Mouse (Mus musculus): ENCODE results near the gene Rnf208. TPM values are rescaled to one million over a fixed set of nuclear protein-coding genes. Genes with fewer than 3 reads are reported as not detected.

Rnf208 gene
- polyA plus RNA-seq, 1 experiment from 2014 or later, result 24.2 TPM

- Histone ChIP-seq H3K9ac (ENCODE audit: low read depth, low read length) (peak overlapping the region; percentile 70), H3K9me3 (replicated peaks; ENCODE audit: low read length) (no peaks in the 10 kb centered on the region), H3K27me3 (ENCODE audit: insufficient read depth, low read length) (no peaks in the 10 kb centered on the region), H3K36me3 (ENCODE audit: insufficient read depth, low read length) (peaks cover 59% of the 10 kb centered on the region), H3K4me2 (ENCODE audit: low read length) (peak overlapping the region; percentile 73), H3K4me3 (replicated peaks; ENCODE audit: low read depth, low read length) (peak overlapping the region; percentile 59), H3K27ac (0 out of 2 replicates have a peak overlapping the region, but pooled peaks have one; percentile 51), H3K4me1 (replicated peaks; ENCODE audit: insufficient read depth, low read length) (peaks cover 19% of the 10 kb centered on the region)
- 27% methylated on average over 16 of the region's 16 CpGs for WGBS
- ATAC-seq (replicated peaks; ENCODE audit: low FRiP score, low read depth) (no peak), DNase-seq (ENCODE audit: low spot score) (no peak)
- TF ChIP-seq CTCF (IDR thresholded peaks at IDR 0.05; ENCODE audit: low read depth), result no peak
Measured at GRCm38 (mm10) chr2:25273010-25273409, 31.0 kb downstream of the Rnf208 start.

- Histone ChIP-seq H3K4me1 (replicated peaks; ENCODE audit: insufficient read depth, low read length) (no peaks in the 10 kb centered on the region), H3K27me3 (ENCODE audit: insufficient read depth, low read length) (no peaks in the 10 kb centered on the region), H3K9me3 (replicated peaks; ENCODE audit: low read length) (no peaks in the 10 kb centered on the region), H3K27ac (no peak overlapping the region), H3K9ac (ENCODE audit: low read depth, low read length) (no peak overlapping the region), H3K4me3 (replicated peaks; ENCODE audit: low read depth, low read length) (no peak overlapping the region), H3K4me2 (ENCODE audit: low read length) (no peak overlapping the region), H3K36me3 (ENCODE audit: insufficient read depth, low read length) (peaks cover 80% of the 10 kb centered on the region)
- DNase-seq (ENCODE audit: low spot score), result peak; percentile 89
- no peak; the same call in 1 of the 2 replicates for ATAC-seq (replicated peaks; ENCODE audit: low FRiP score, low read depth)
- WGBS, result 62% methylated on average over 13 of the region's 13 CpGs
- TF ChIP-seq CTCF (IDR thresholded peaks at IDR 0.05; ENCODE audit: low read depth), result peak; percentile 95
Measured at GRCm38 (mm10) chr2:25278928-25279882, 37.1 kb downstream of the Rnf208 start.

- Histone ChIP-seq H3K36me3 (ENCODE audit: insufficient read depth, low read length) (peaks cover 48% of the 10 kb centered on the region), H3K9me3 (replicated peaks; ENCODE audit: low read length) (no peaks in the 10 kb centered on the region), H3K4me3 (replicated peaks; ENCODE audit: low read depth, low read length) (no peak overlapping the region), H3K27ac (no peak overlapping the region; the same call in 1 of the 2 replicates), H3K27me3 (ENCODE audit: insufficient read depth, low read length) (peaks cover 26% of the 10 kb centered on the region), H3K4me1 (replicated peaks; ENCODE audit: insufficient read depth, low read length) (peaks cover 8% of the 10 kb centered on the region; the same call in 1 of the 2 replicates), H3K9ac (ENCODE audit: low read depth, low read length) (no peak overlapping the region), H3K4me2 (ENCODE audit: low read length) (no peak overlapping the region)
- no peak for DNase-seq (ENCODE audit: low spot score)
- WGBS, result 85% methylated on average over 2 of the region's 2 CpGs
- no peak for TF ChIP-seq CTCF (IDR thresholded peaks at IDR 0.05; ENCODE audit: low read depth)
- ATAC-seq (replicated peaks; ENCODE audit: low FRiP score, low read depth), result no peak
Measured at GRCm38 (mm10) chr2:25285551-25285950, 43.5 kb downstream of the Rnf208 start.

GRCm38 (mm10) chr2:25286314-25286713 lies 44.3 kb downstream of the Rnf208 start:
- H3K4me2 ChIP-seq (ENCODE audit: low read length), result no peak overlapping the region
- peak overlapping the region; percentile 27 for H3K27ac ChIP-seq
- peaks cover 34% of the 10 kb centered on the region for H3K27me3 ChIP-seq (ENCODE audit: insufficient read depth, low read length)
- DNase-seq (ENCODE audit: low spot score) (no peak), ATAC-seq (replicated peaks; ENCODE audit: low FRiP score, low read depth) (no peak)
- H3K4me3 ChIP-seq (replicated peaks; ENCODE audit: low read depth, low read length), result no peak overlapping the region
- TF ChIP-seq CTCF (IDR thresholded peaks at IDR 0.05; ENCODE audit: low read depth), result no peak
- H3K4me1 ChIP-seq (replicated peaks; ENCODE audit: insufficient read depth, low read length), result peaks cover 12% of the 10 kb centered on the region; the same call in 1 of the 2 replicates
- 90% methylated on average over 1 of the region's 1 CpGs for WGBS
- peaks cover 42% of the 10 kb centered on the region for H3K36me3 ChIP-seq (ENCODE audit: insufficient read depth, low read length)
- H3K9me3 ChIP-seq (replicated peaks; ENCODE audit: low read length), result no peaks in the 10 kb centered on the region
- no peak overlapping the region for H3K9ac ChIP-seq (ENCODE audit: low read depth, low read length)

- ATAC-seq (replicated peaks; ENCODE audit: low FRiP score, low read depth), result no peak; the same call in 1 of the 2 replicates
- peak overlapping the region; percentile 55 for H3K27ac ChIP-seq
- no peak for TF ChIP-seq CTCF (IDR thresholded peaks at IDR 0.05; ENCODE audit: low read depth)
Measured at GRCm38 (mm10) chr2:25286837-25287636, 45.0 kb downstream of the Rnf208 start.

More at GRCm38 (mm10) chr2:25286837-25287636, 45.0 kb downstream of the Rnf208 start:
- H3K27me3 ChIP-seq (ENCODE audit: insufficient read depth, low read length), result peaks cover 41% of the 10 kb centered on the region
- H3K36me3 ChIP-seq (ENCODE audit: insufficient read depth, low read length), result peaks cover 39% of the 10 kb centered on the region
- no peak for DNase-seq (ENCODE audit: low spot score)
- 47% methylated on average over 7 of the region's 7 CpGs for WGBS
- no peak overlapping the region for H3K4me2 ChIP-seq (ENCODE audit: low read length)
- H3K9me3 ChIP-seq (replicated peaks; ENCODE audit: low read length), result no peaks in the 10 kb centered on the region
- peaks cover 12% of the 10 kb centered on the region; the same call in 1 of the 2 replicates for H3K4me1 ChIP-seq (replicated peaks; ENCODE audit: insufficient read depth, low read length)
- H3K4me3 ChIP-seq (replicated peaks; ENCODE audit: low read depth, low read length), result no peak overlapping the region
- no peak overlapping the region for H3K9ac ChIP-seq (ENCODE audit: low read depth, low read length)
